Mouse (Mus musculus): Measurements from ENCODE around the gene Dnah6. TPM values are rescaled to one million over a fixed set of nuclear protein-coding genes. Genes with fewer than 3 reads are reported as not detected.

Gene Dnah6
- total RNA-seq (2014; rRNA removed): 2.0 and 2.2 TPM in 2 replicates
- 0.18 and 0.22 TPM in 2 replicates for polyA plus RNA-seq (2015; fragmentation: Nextera tagmentation; extraction: Ambion mirVana)

DNA sequence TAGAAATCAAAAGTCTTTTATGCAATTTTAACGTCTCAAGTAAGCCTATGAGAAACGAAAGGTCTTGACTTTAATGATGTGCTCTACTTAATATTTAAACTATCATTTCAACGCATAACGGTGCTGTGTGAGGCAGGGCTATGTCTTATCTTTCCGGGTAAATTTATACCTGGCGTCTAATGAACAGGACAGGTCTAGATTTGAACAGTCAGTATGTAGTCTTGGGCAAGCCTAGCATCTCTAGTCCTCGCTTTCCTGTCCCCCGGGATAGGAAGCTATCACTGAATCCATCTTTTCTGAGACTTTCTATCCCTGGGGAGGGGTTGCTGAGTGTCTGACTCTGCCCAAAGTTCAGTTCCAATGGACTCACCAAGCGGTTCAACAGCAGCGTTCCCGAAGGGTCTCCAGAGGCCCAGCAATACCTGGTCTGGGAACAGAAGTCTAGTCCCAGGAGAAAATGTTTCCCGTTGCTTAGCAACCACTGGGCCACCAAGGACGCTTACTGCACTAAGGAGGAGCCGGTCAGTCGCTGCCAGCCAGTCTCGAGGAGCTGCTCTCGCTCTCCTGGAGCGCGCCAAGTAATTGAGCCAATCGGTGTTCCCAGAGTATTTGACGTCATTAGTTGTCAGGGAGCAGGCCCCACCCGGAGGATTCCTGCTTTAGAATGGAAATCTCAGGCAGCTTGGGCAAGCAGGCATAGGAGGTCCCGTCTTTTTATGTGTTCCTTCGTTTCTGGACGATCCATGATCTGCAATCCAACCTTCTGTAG, at the start of gene Dnah6:
Gene Dnah6, minus strand, starts transcription at position 463 of the 769 bp plus-strand sequence.
- H3K36me3 ChIP-seq (ENCODE audit: insufficient read depth, low read length): no peaks in the 10 kb centered on the region
- H3K4me3 ChIP-seq (ENCODE audit: low read depth, low read length): peak within 1 kb of the TSS; percentile 41
- no peaks in the 10 kb centered on the region for H3K27me3 ChIP-seq (ENCODE audit: insufficient read depth, low read length)
- H3K4me1 ChIP-seq (ENCODE audit: insufficient read depth, low read length): no peaks in the 10 kb centered on the region
- WGBS: 28% methylated on average over 25 of the region's 25 CpGs
- peak within 1 kb of the TSS; percentile 81 for H3K27ac ChIP-seq (ENCODE audit: low read depth, low read length)
- peak within 1 kb of the TSS; percentile 62 for H3K4me2 ChIP-seq (ENCODE audit: low read depth, low read length, poor library complexity, severe bottlenecking)
- DNase-seq (ENCODE audit: low spot score) (peak; percentile 98), ATAC-seq (ENCODE audit: low FRiP score) (peak; percentile 99)
- H3K9ac ChIP-seq (replicated peaks; ENCODE audit: low read length, poor library complexity, severe bottlenecking): peak within 1 kb of the TSS; percentile 64
- no peaks in the 10 kb centered on the region for H3K9me3 ChIP-seq (ENCODE audit: low read length)
- no peak for TF ChIP-seq CTCF (IDR thresholded peaks at IDR 0.05)

DNA sequence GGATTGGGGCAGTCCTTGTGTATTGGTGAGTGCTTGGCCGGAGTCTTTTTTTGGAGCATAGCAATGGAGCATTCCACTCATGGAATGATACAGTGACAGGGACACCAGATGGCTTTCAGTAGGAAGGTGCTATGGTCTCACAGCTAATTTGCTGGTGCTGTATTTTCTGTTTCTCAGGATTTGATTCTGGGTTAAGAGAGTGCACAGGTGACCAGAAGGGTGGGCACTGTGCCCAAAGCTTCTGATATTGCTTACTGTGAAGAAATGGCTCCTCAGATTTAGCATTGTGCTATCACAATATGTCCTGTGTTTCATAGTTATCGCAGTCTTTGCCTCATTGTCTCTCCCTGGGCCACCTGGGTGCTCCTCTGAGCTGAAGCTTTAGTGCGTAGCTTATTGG, 47.9 kb upstream of the Dnah6 start:
- no peak overlapping the region for H3K4me3 ChIP-seq (ENCODE audit: low read depth, low read length)
- DNase-seq (ENCODE audit: low spot score) (no peak), ATAC-seq (ENCODE audit: low FRiP score) (no peak)
- H3K36me3 ChIP-seq (ENCODE audit: insufficient read depth, low read length): peaks cover 57% of the 10 kb centered on the region
- WGBS: 95% methylated on average over 3 of the region's 3 CpGs
- no peaks in the 10 kb centered on the region for H3K4me1 ChIP-seq (ENCODE audit: insufficient read depth, low read length)
- H3K27ac ChIP-seq (ENCODE audit: low read depth, low read length): no peak overlapping the region
- TF ChIP-seq CTCF (IDR thresholded peaks at IDR 0.05): no peak
- no peak overlapping the region for H3K9ac ChIP-seq (replicated peaks; ENCODE audit: low read length, poor library complexity, severe bottlenecking)
- no peaks in the 10 kb centered on the region for H3K27me3 ChIP-seq (ENCODE audit: insufficient read depth, low read length)
- no peak overlapping the region for H3K4me2 ChIP-seq (ENCODE audit: low read depth, low read length, poor library complexity, severe bottlenecking)
- no peaks in the 10 kb centered on the region for H3K9me3 ChIP-seq (ENCODE audit: low read length)

DNA sequence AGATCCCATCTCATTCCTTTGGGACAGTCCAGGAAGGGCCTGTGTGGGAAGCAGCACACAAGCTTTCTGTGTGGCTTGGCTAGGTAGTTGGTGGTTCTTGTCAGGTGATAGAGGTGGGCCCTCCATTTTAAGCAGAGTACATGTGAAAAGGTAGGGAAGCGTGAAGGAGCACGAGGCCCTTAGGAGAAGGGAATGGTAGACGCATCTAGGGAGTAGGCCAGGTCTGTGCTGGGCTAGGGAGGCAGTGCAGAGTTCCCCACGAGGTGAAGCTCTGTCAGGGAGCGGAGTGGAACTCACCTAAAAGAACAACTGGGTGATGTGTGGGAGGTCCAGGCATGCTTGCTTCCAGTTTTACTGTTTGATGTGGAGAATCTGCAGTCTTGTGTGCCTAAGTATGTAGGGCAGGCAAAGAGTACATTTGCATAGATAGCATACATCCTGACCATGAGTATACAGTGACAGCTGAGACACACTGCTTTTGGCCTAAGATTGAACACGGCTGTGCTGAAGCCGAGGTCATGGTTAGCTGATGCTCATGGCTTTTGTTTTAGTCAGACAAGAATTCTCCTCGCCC, 46.4 kb upstream of the Dnah6 start:
- Histone ChIP-seq H3K9me3 (ENCODE audit: low read length) (no peaks in the 10 kb centered on the region), H3K27ac (ENCODE audit: low read depth, low read length) (no peak overlapping the region), H3K4me2 (ENCODE audit: low read depth, low read length, poor library complexity, severe bottlenecking) (no peak overlapping the region), H3K4me3 (ENCODE audit: low read depth, low read length) (no peak overlapping the region), H3K4me1 (ENCODE audit: insufficient read depth, low read length) (no peaks in the 10 kb centered on the region), H3K9ac (replicated peaks; ENCODE audit: low read length, poor library complexity, severe bottlenecking) (no peak overlapping the region), H3K27me3 (ENCODE audit: insufficient read depth, low read length) (no peaks in the 10 kb centered on the region), H3K36me3 (ENCODE audit: insufficient read depth, low read length) (peaks cover 60% of the 10 kb centered on the region)
- no peak for TF ChIP-seq CTCF (IDR thresholded peaks at IDR 0.05)
- ATAC-seq (ENCODE audit: low FRiP score) (no peak), DNase-seq (ENCODE audit: low spot score) (no peak)
- WGBS: 97% methylated on average over 8 of the region's 8 CpGs

DNA sequence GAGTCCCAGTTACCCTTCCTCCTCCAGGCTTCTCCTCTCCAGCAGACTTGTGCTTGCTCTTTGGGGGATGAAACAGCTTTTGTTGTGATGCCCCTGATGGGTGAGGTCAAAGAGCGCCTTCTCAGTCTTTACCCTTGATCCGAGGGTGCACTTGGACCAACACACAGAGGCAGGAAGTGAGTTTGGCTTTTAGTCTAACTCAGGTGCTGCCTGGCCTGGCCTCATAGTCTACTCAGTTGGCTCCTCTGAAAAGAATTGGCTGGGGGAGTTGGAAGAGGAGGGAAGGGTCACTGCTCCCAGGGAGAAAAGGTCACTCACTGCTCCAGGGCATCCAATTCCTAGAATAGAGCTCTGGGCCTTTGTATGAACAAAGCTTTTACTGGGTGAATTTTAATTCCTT, 43.4 kb upstream of the Dnah6 start:
- 25% methylated on average over 2 of the region's 2 CpGs for WGBS
- DNase-seq (ENCODE audit: low spot score) (no peak), ATAC-seq (ENCODE audit: low FRiP score) (no peak)
- no peak overlapping the region for H3K4me2 ChIP-seq (ENCODE audit: low read depth, low read length, poor library complexity, severe bottlenecking)
- H3K9ac ChIP-seq (replicated peaks; ENCODE audit: low read length, poor library complexity, severe bottlenecking): no peak overlapping the region
- no peaks in the 10 kb centered on the region for H3K4me1 ChIP-seq (ENCODE audit: insufficient read depth, low read length)
- H3K27ac ChIP-seq (ENCODE audit: low read depth, low read length): no peak overlapping the region
- TF ChIP-seq CTCF (IDR thresholded peaks at IDR 0.05): no peak
- H3K36me3 ChIP-seq (ENCODE audit: insufficient read depth, low read length): peaks cover 47% of the 10 kb centered on the region
- H3K27me3 ChIP-seq (ENCODE audit: insufficient read depth, low read length): no peaks in the 10 kb centered on the region
- H3K9me3 ChIP-seq (ENCODE audit: low read length): no peaks in the 10 kb centered on the region
- H3K4me3 ChIP-seq (ENCODE audit: low read depth, low read length): no peak overlapping the region

DNA sequence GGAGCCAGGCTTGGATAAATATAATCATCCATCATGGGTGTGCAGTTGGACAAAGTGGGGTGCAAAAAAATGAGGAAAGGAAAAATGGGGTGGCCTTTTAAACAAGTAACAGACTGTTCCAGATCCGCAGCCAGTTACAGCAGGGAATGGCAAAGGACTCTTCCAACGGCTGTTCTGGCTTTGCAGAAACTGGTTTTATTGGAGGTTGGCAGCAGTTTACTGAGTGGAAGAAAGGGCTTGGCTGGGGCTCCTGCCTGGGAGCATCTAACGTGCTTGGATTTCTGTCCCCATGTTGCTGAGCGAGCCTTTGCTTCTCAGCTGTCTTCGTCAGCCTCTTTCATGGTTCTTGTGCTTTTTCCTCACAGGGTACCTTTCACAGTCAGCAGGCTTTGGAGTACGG, 38.7 kb upstream of the Dnah6 start:
- no peak overlapping the region for H3K4me3 ChIP-seq (ENCODE audit: low read depth, low read length)
- H3K27me3 ChIP-seq (ENCODE audit: insufficient read depth, low read length): no peaks in the 10 kb centered on the region
- no peak overlapping the region for H3K9ac ChIP-seq (replicated peaks; ENCODE audit: low read length, poor library complexity, severe bottlenecking)
- no peak overlapping the region for H3K4me2 ChIP-seq (ENCODE audit: low read depth, low read length, poor library complexity, severe bottlenecking)
- no peaks in the 10 kb centered on the region for H3K9me3 ChIP-seq (ENCODE audit: low read length)
- H3K27ac ChIP-seq (ENCODE audit: low read depth, low read length): no peak overlapping the region
- DNase-seq (ENCODE audit: low spot score): peak; percentile 57
- H3K36me3 ChIP-seq (ENCODE audit: insufficient read depth, low read length): peaks cover 48% of the 10 kb centered on the region
- no peak for ATAC-seq (ENCODE audit: low FRiP score)
- no peak for TF ChIP-seq CTCF (IDR thresholded peaks at IDR 0.05)
- H3K4me1 ChIP-seq (ENCODE audit: insufficient read depth, low read length): no peaks in the 10 kb centered on the region
- 83% methylated on average over 6 of the region's 6 CpGs for WGBS

DNA sequence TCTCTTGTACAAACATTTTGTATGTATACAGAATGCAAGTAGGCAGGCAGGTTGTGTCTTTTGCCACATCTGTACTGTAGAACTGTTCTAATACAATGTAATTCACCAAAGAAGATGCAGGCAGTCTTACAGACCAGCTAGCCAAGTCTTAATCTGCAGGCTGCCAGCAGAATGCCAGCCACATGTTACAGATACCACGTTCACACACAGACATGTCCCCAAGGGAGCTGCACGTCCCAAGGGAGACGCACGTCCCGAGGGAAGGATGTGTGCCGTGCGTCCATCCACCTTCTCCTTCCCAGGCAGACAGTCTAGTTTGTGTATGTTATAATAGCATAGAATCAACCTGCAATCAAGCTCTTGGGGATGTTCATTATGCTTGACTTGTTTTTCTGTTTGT, 35.6 kb upstream of the Dnah6 start:
- no peaks in the 10 kb centered on the region for H3K9me3 ChIP-seq (ENCODE audit: low read length)
- DNase-seq (ENCODE audit: low spot score) (no peak), ATAC-seq (ENCODE audit: low FRiP score) (no peak)
- H3K4me3 ChIP-seq (ENCODE audit: low read depth, low read length): no peak overlapping the region
- H3K9ac ChIP-seq (replicated peaks; ENCODE audit: low read length, poor library complexity, severe bottlenecking): no peak overlapping the region
- no peaks in the 10 kb centered on the region for H3K4me1 ChIP-seq (ENCODE audit: insufficient read depth, low read length)
- TF ChIP-seq CTCF (IDR thresholded peaks at IDR 0.05): no peak
- no peak overlapping the region for H3K4me2 ChIP-seq (ENCODE audit: low read depth, low read length, poor library complexity, severe bottlenecking)
- no peaks in the 10 kb centered on the region for H3K27me3 ChIP-seq (ENCODE audit: insufficient read depth, low read length)
- peaks cover 36% of the 10 kb centered on the region for H3K36me3 ChIP-seq (ENCODE audit: insufficient read depth, low read length)
- 89% methylated on average over 7 of the region's 7 CpGs for WGBS
- H3K27ac ChIP-seq (ENCODE audit: low read depth, low read length): no peak overlapping the region

Data from midbrain, postnatal 0 days (tissue).